Mouse (Mus musculus) T-helper 2 cell (primary cell): ENCODE data around the gene AC134908.4.

Experiments used
- in situ Hi-C: fragments of 300-600 bp; cut with MboI, MseI; formaldehyde crosslinking; loops from one replicate; pipeline ENCODE4 v1.15.1; 2025; ENCODE audit warnings: high pct_unique_total_duplicates

The AC134908.4 gene

GRCm38 (mm10) chr17:25832436-25833290 is 37.2 kb upstream of the AC134908.4 start:
- in situ Hi-C loops = loop anchor here (5.0 to 25.0 kb wide), 3 partner anchors 40 to 2005 kb away; partner anchors contain the start of gene Snrpc

- in situ Hi-C loops = loop anchor here (5.0 to 25.0 kb wide), 3 partner anchors 41 to 2006 kb away; partner anchors contain the start of gene Snrpc
Observed at GRCm38 (mm10) chr17:25831451-25832281, 36.2 kb upstream of the AC134908.4 start.

- in situ Hi-C loops = loop anchor here (5.0 to 25.0 kb wide), 3 partner anchors 41 to 2006 kb away; partner anchors contain the start of gene Snrpc
Observed at GRCm38 (mm10) chr17:25830806-25831431, 35.5 kb upstream of the AC134908.4 start.

- in situ Hi-C loops = loop anchor here (5.0 to 25.0 kb wide), 3 partner anchors 42 to 2007 kb away; partner anchors contain the start of gene Snrpc
Observed at GRCm38 (mm10) chr17:25830200-25830753, 34.8 kb upstream of the AC134908.4 start.

GRCm38 (mm10) chr17:25829558-25830017 is 34.1 kb upstream of the AC134908.4 start:
- in situ Hi-C loops = loop anchor here (5.0 to 25.0 kb wide), 3 partner anchors 43 to 2008 kb away; partner anchors contain the start of gene Snrpc

GRCm38 (mm10) chr17:25828712-25829557 is 33.5 kb upstream of the AC134908.4 start, which contains the start of gene Jmjd8:
Gene Jmjd8, plus strand, starts transcription at chr17:25828867.
- in situ Hi-C loops = loop anchor here (25.0 kb wide), 1 partner anchor 2008 kb away; the partner anchor contains the start of gene Snrpc

GRCm38 (mm10) chr17:25828223-25828594 is 32.8 kb upstream of the AC134908.4 start:
- in situ Hi-C loops = loop anchor here (25.0 kb wide), 1 partner anchor 2009 kb away; the partner anchor contains the start of gene Snrpc

- in situ Hi-C loops = loop anchor here (25.0 kb wide), 1 partner anchor 2010 kb away; the partner anchor contains the start of gene Snrpc
Observed at GRCm38 (mm10) chr17:25827546-25828222, 32.2 kb upstream of the AC134908.4 start.

GRCm38 (mm10) chr17:25827011-25827410 is 31.6 kb upstream of the AC134908.4 start:
- in situ Hi-C loops = loop anchor here (25.0 kb wide), 1 partner anchor 2010 kb away; the partner anchor contains the start of gene Snrpc

GRCm38 (mm10) chr17:25825984-25826570 is 30.6 kb upstream of the AC134908.4 start:
- in situ Hi-C loops = loop anchor here (25.0 kb wide), 1 partner anchor 2011 kb away; the partner anchor contains the start of gene Snrpc

- in situ Hi-C loops = loop anchor here (25.0 kb wide), 1 partner anchor 2012 kb away; the partner anchor contains the start of gene Snrpc
Observed at GRCm38 (mm10) chr17:25825311-25825710, 29.9 kb upstream of the AC134908.4 start.

GRCm38 (mm10) chr17:25824362-25825142 is 29.1 kb upstream of the AC134908.4 start:
- in situ Hi-C loops = loop anchor here (25.0 kb wide), 1 partner anchor 2013 kb away; the partner anchor contains the start of gene Snrpc

GRCm38 (mm10) chr17:25823452-25823851 is 28.0 kb upstream of the AC134908.4 start, which contains the start of gene Wdr24:
Gene Wdr24, plus strand, starts transcription at chr17:25823627.
- in situ Hi-C loops = no loop called here

GRCm38 (mm10) chr17:25818851-25819780 is 23.7 kb upstream of the AC134908.4 start:
- in situ Hi-C loops = no loop called here

GRCm38 (mm10) chr17:25817662-25818061 is 22.2 kb upstream of the AC134908.4 start:
- in situ Hi-C loops = no loop called here

- in situ Hi-C loops = no loop called here
Observed at GRCm38 (mm10) chr17:25813471-25813870, 18.0 kb upstream of the AC134908.4 start.
